Mouse (Mus musculus) mesoderm, embryonic 11.5 days (tissue): ENCODE measurements at regions not wholly inside any gene's neighbourhood (a gene's known extent, or its start where the extent isn't known, plus 50 kb on each side); places are given as distances from the start of the nearest gene placed in this dataset.
A peak's percentile ranks its signal among the peaks of the same experiment; 100 is the strongest.
"Not testable (repeated sequence)": the region's sequence is repeated elsewhere in the genome, so short reads cannot be mapped to it uniquely, and the experiment has no call there.

Experiments used
- DNase-seq: peaks from one replicate; pipeline ENCODE4 v3.0.0-alpha.2; 2012; ENCODE audit warnings: low read depth, low spot score

- no peak for DNase-seq
Observed at GRCm38 (mm10) chr13:5605418-5605817, 255.9 kb upstream of the Klf6 start.

GRCm38 (mm10) chr13:5607462-5607861 lies 253.8 kb upstream of the Klf6 start:
- DNase-seq: no peak

GRCm38 (mm10) chr13:5614186-5614737 lies 247.0 kb upstream of the Klf6 start:
- no peak for DNase-seq

- DNase-seq: peak; percentile 7
Observed at GRCm38 (mm10) chr13:5614833-5615232, 246.4 kb upstream of the Klf6 start.

GRCm38 (mm10) chr13:5615327-5615726 lies 246.0 kb upstream of the Klf6 start:
- DNase-seq: no peak

- DNase-seq: no peak
Observed at GRCm38 (mm10) chr13:5628124-5628523, 233.2 kb upstream of the Klf6 start.

GRCm38 (mm10) chr13:5634960-5635359 lies 226.3 kb upstream of the Klf6 start:
- no peak for DNase-seq

- no peak for DNase-seq
Observed at GRCm38 (mm10) chr13:5641743-5642510, 219.4 kb upstream of the Klf6 start.

GRCm38 (mm10) chr13:5648276-5648675 lies 213.0 kb upstream of the Klf6 start:
- no peak for DNase-seq

GRCm38 (mm10) chr13:5657556-5657955 lies 203.7 kb upstream of the Klf6 start:
- DNase-seq: no peak

- no peak for DNase-seq
Observed at GRCm38 (mm10) chr13:5666235-5667007, 194.9 kb upstream of the Klf6 start.

GRCm38 (mm10) chr13:5675668-5676067 lies 185.6 kb upstream of the Klf6 start:
- peak; percentile 19 for DNase-seq

GRCm38 (mm10) chr13:5690124-5690523 lies 171.2 kb upstream of the Klf6 start:
- no peak for DNase-seq

- not testable (repeated sequence) for DNase-seq
Observed at GRCm38 (mm10) chr13:5690680-5691079, 170.6 kb upstream of the Klf6 start.

GRCm38 (mm10) chr13:5694626-5695025 lies 166.7 kb upstream of the Klf6 start:
- no peak for DNase-seq

GRCm38 (mm10) chr13:5695581-5695980 lies 165.7 kb upstream of the Klf6 start:
- not testable (repeated sequence) for DNase-seq

- DNase-seq: no peak
Observed at GRCm38 (mm10) chr13:5696377-5696776, 164.9 kb upstream of the Klf6 start.

GRCm38 (mm10) chr13:5697329-5697728 lies 164.0 kb upstream of the Klf6 start:
- not testable (repeated sequence) for DNase-seq

GRCm38 (mm10) chr13:5702071-5702470 lies 159.2 kb upstream of the Klf6 start:
- DNase-seq: no peak

GRCm38 (mm10) chr13:5704991-5705390 lies 156.3 kb upstream of the Klf6 start:
- DNase-seq: no peak

- no peak for DNase-seq
Observed at GRCm38 (mm10) chr13:5711646-5712045, 149.6 kb upstream of the Klf6 start.

GRCm38 (mm10) chr13:5713195-5713863 lies 148.0 kb upstream of the Klf6 start:
- DNase-seq: no peak
